ENCODE assay signal across 12 mouse cellular contexts in genomic region chr9:111122446-111122845, GRCm38 (mm10). TPM values are rescaled to one million over a fixed set of nuclear protein-coding genes. Genes with fewer than 3 reads are reported as not detected.
DNase-seq lines count a peak whose midpoint lies in the region; ATAC-seq lines count a peak whose summit lies in the region.
"Had no signal": no experiment of that assay in that cellular context is flagged by ENCODE, and none has a peak within 500 bp of the region (broad histone marks: within the 10 kb centered on the region; RNA-seq: fewer than 3 reads in every experiment).

No protein-coding gene starts in this region.

- no peak overlapping the region for H3K4me3 ChIP-seq in liver, embryonic 11.5 days (ENCODE audit: low read depth, low read length)
- peak overlapping the region; percentile 21 for H3K4me3 ChIP-seq in heart, embryonic 13.5 days
- no peak overlapping the region for H3K4me3 ChIP-seq in hindbrain, embryonic 12.5 days
- H3K4me3 ChIP-seq: erythroblast, embryonic 14.5 days; liver, embryonic 13.5 days; neural tube, embryonic 12.5 days had no signal

- no peaks in the 10 kb centered on the region for H3K27me3 ChIP-seq in liver, embryonic 11.5 days (replicated peaks; ENCODE audit: control insufficient read depth, insufficient read depth, low read length)
- no peaks in the 10 kb centered on the region for H3K27me3 ChIP-seq in heart, embryonic 13.5 days (replicated peaks)
- no peaks in the 10 kb centered on the region for H3K27me3 ChIP-seq in hindbrain, embryonic 12.5 days
- H3K27me3 ChIP-seq: liver, embryonic 13.5 days; neural tube, embryonic 12.5 days had no signal

- ATAC-seq in liver, embryonic 11.5 days (replicated peaks; ENCODE audit: low FRiP score) = no peak
- ATAC-seq in heart, embryonic 13.5 days (ENCODE audit: extremely low read depth, insufficient number of reproducible peaks, low FRiP score, low TSS enrichment) = no peak
- ATAC-seq in megakaryocyte progenitor cell, adult 5-6 weeks (replicated peaks; ENCODE audit: poor library complexity) = peak; percentile 39
- ATAC-seq in hindbrain, embryonic 12.5 days (ENCODE audit: low FRiP score) = no peak

- no peak overlapping the region for H3K27ac ChIP-seq in liver, embryonic 11.5 days (ENCODE audit: low read depth, low read length)
- peak overlapping the region; percentile 94 for H3K27ac ChIP-seq in heart, embryonic 13.5 days (replicated peaks)
- H3K27ac ChIP-seq in hindbrain, embryonic 12.5 days = no peak overlapping the region
- H3K27ac ChIP-seq: liver, embryonic 13.5 days; neural tube, embryonic 12.5 days had no signal

- H3K36me3 ChIP-seq in liver, embryonic 11.5 days (ENCODE audit: control insufficient read depth, insufficient read depth, low read length) = no peaks in the 10 kb centered on the region
- H3K36me3 ChIP-seq in heart, embryonic 13.5 days = 0 out of 2 replicates have a peak, but pooled peaks cover 11% of the 10 kb centered on the region
- 0 out of 2 replicates have a peak, but pooled peaks cover 4% of the 10 kb centered on the region for H3K36me3 ChIP-seq in hindbrain, embryonic 12.5 days
- H3K36me3 ChIP-seq: neural tube, embryonic 12.5 days had no signal

- WGBS in liver, embryonic 11.5 days = 34% methylated on average over 5 of the region's 5 CpGs
- WGBS in heart, embryonic 13.5 days = 18% methylated on average over 5 of the region's 5 CpGs
- WGBS in hindbrain, embryonic 12.5 days = 84% methylated on average over 5 of the region's 5 CpGs

- H3K4me1 ChIP-seq in liver, embryonic 11.5 days (replicated peaks; ENCODE audit: control insufficient read depth, insufficient read depth, low read length) = peaks cover 15% of the 10 kb centered on the region
- H3K4me1 ChIP-seq in heart, embryonic 13.5 days = peaks cover 79% of the 10 kb centered on the region
- peaks cover 12% of the 10 kb centered on the region for H3K4me1 ChIP-seq in hindbrain, embryonic 12.5 days

- DNase-seq in liver = peak; percentile 22
- DNase-seq in liver, embryonic 11.5 days (ENCODE audit: low spot score) = no peak
- peak; percentile 67 to 75 for DNase-seq in adrenal gland, postnatal 36 days
- DNase-seq in natural killer cell, adult 2 months (ENCODE audit: low spot score in 2 of 2) = no peak
- DNase-seq in embryo, embryonic 10 days (ENCODE audit: low spot score) = no peak
- DNase-seq: kidney, adult 8-10 months; liver, embryonic 13.5 days had no signal

- no peaks in the 10 kb centered on the region for H3K9me3 ChIP-seq in liver, embryonic 11.5 days (ENCODE audit: control insufficient read depth, low read length)
- H3K9me3 ChIP-seq in heart, embryonic 13.5 days = no peaks in the 10 kb centered on the region
- H3K9me3 ChIP-seq in hindbrain, embryonic 12.5 days (replicated peaks) = no peaks in the 10 kb centered on the region
- H3K9me3 ChIP-seq: liver, embryonic 13.5 days; neural tube, embryonic 12.5 days had no signal

- no peak overlapping the region for H3K9ac ChIP-seq in liver, embryonic 11.5 days (ENCODE audit: low read depth, low read length)
- H3K9ac ChIP-seq in heart, embryonic 13.5 days = peak overlapping the region; percentile 70
- no peak overlapping the region for H3K9ac ChIP-seq in hindbrain, embryonic 12.5 days
- H3K9ac ChIP-seq: liver, embryonic 13.5 days; neural tube, embryonic 12.5 days had no signal

- H3K4me2 ChIP-seq in liver, embryonic 11.5 days = no peak overlapping the region
- H3K4me2 ChIP-seq in heart, embryonic 13.5 days = peak overlapping the region; percentile 54
- no peak overlapping the region for H3K4me2 ChIP-seq in hindbrain, embryonic 12.5 days (replicated peaks)
- H3K4me2 ChIP-seq: liver, embryonic 13.5 days; neural tube, embryonic 12.5 days had no signal

RNA-seq across cellular contexts. Expression of gene Lrrfip2, which starts 5.1 kb away (rescaled TPM):
- polyA plus RNA-seq in liver, embryonic 11.5 days (2014; fragmentation: Nextera tagmentation; extraction: Ambion mirVana) = 40.0 and 40.3 TPM in 2 replicates
- 10 to 100 TPM; 53.0 to 57.3 TPM for total RNA-seq in adrenal gland, postnatal 36 days (2021)
- 53.0 and 56.4 TPM in 2 replicates for polyA plus RNA-seq in heart, embryonic 13.5 days (2015; fragmentation: Nextera tagmentation; extraction: Ambion mirVana)
- total RNA-seq in megakaryocyte progenitor cell, adult 5-6 weeks (2015) = 43.9 and 48.3 TPM in 2 replicates
- total RNA-seq in megakaryocyte progenitor cell, adult 5-6 weeks (2017) = 66.8 and 74.0 TPM in 2 replicates
- polyA plus RNA-seq in hindbrain, embryonic 12.5 days (2016; fragmentation: Nextera tagmentation; extraction: Ambion mirVana) = 50.5 and 53.7 TPM in 2 replicates

Comparison
In these comparisons a context has a peak if more than half of its experiments do, and no peak if none do; other contexts are left out.
1. DNase-seq: peak in liver (single experiment) and adrenal gland, postnatal 36 days (2 of 2); none in liver, embryonic 11.5 days (single experiment), natural killer cell, adult 2 months (0 of 2) and embryo, embryonic 10 days (single experiment).